In the genomic region with DNA sequence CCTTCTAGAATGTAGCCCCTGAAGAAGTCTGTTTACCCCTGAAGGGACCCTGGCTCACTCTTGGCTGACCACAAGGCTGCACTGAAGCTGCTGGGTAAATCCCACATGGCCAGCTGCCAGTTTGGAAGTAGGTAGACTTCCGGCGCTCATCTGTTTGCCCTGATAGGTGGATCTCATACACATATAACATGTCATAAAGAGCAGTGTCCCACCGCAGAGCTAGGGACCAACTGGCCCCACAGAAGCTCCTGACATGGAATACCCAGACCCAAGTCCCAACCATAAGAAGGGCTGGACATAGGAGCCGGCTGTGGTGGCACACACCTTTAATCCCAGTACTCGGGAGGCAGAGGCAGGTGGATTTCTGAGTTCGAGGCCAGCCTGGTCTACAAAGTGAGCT, we compare ENCODE assay signal across 28 mouse cellular contexts.
"Had no signal": no experiment of that assay in that cellular context is flagged by ENCODE, and none has a peak within 500 bp of the region (broad histone marks: within the 10 kb centered on the region; RNA-seq: fewer than 3 reads in every experiment).

No protein-coding gene starts in this region.

- H3K9me3 ChIP-seq: embryonic facial prominence, embryonic 10.5 days; embryonic facial prominence, embryonic 12.5 days; embryonic facial prominence, embryonic 13.5 days; embryonic facial prominence, embryonic 15.5 days; forebrain, embryonic 10.5 days; forebrain, embryonic 12.5 days; forebrain, embryonic 13.5 days; forebrain, embryonic 15.5 days had no signal

- H3K27me3 ChIP-seq: embryonic facial prominence, embryonic 12.5 days; embryonic facial prominence, embryonic 13.5 days; embryonic facial prominence, embryonic 15.5 days; forebrain, embryonic 12.5 days; forebrain, embryonic 13.5 days; forebrain, embryonic 15.5 days had no signal

- H3K4me1 ChIP-seq: embryonic facial prominence, embryonic 10.5 days; embryonic facial prominence, embryonic 12.5 days; embryonic facial prominence, embryonic 13.5 days; embryonic facial prominence, embryonic 15.5 days; forebrain, embryonic 10.5 days; forebrain, embryonic 12.5 days; forebrain, embryonic 13.5 days; forebrain, embryonic 15.5 days had no signal

- H3K4me2 ChIP-seq: embryonic facial prominence, embryonic 12.5 days; embryonic facial prominence, embryonic 13.5 days; embryonic facial prominence, embryonic 15.5 days; forebrain, embryonic 12.5 days; forebrain, embryonic 13.5 days; forebrain, embryonic 15.5 days had no signal

- H3K36me3 ChIP-seq: embryonic facial prominence, embryonic 10.5 days; embryonic facial prominence, embryonic 12.5 days; embryonic facial prominence, embryonic 13.5 days; embryonic facial prominence, embryonic 15.5 days; forebrain, embryonic 10.5 days; forebrain, embryonic 12.5 days; forebrain, embryonic 15.5 days had no signal

- DNase-seq: cerebellum, adult 2 months; cerebellum, adult 8-10 months; cerebellum, adult 9-10 months; cerebellum, adult 9-11 months; cerebellum, postnatal 10 days; cerebellum, postnatal 14 days; cerebellum, postnatal 25 days; cerebellum, postnatal 36 days; embryo, embryonic 11 days; forebrain, postnatal 0 days; gastrocnemius, adult 2 months; gastrocnemius, postnatal 10 days; gastrocnemius, postnatal 14 days; gastrocnemius, postnatal 25 days; gastrocnemius, postnatal 36 days; heart, adult 18-20 months; heart, adult 2 months had no signal

- ATAC-seq: forebrain, embryonic 13.5 days; forebrain, embryonic 14.5 days; forebrain, embryonic 15.5 days; forebrain, embryonic 16.5 days; forebrain, postnatal 0 days had no signal

- H3K27ac ChIP-seq: embryonic facial prominence, embryonic 10.5 days; embryonic facial prominence, embryonic 12.5 days; embryonic facial prominence, embryonic 13.5 days; embryonic facial prominence, embryonic 15.5 days; forebrain, embryonic 10.5 days; forebrain, embryonic 12.5 days; forebrain, embryonic 13.5 days; forebrain, embryonic 15.5 days; gastrocnemius, adult 2 months; heart, adult 2 months had no signal

- H3K9ac ChIP-seq: embryonic facial prominence, embryonic 12.5 days; embryonic facial prominence, embryonic 13.5 days; embryonic facial prominence, embryonic 15.5 days; forebrain, embryonic 12.5 days; forebrain, embryonic 13.5 days; forebrain, embryonic 15.5 days; forebrain, postnatal 0 days had no signal

- H3K4me3 ChIP-seq: embryonic facial prominence, embryonic 10.5 days; embryonic facial prominence, embryonic 12.5 days; embryonic facial prominence, embryonic 13.5 days; embryonic facial prominence, embryonic 15.5 days; erythroblast, embryonic 14.5 days; forebrain, embryonic 10.5 days; forebrain, embryonic 12.5 days; forebrain, embryonic 13.5 days; forebrain, embryonic 15.5 days; gastrocnemius, adult 2 months; heart, adult 2 months had no signal
